Mouse (Mus musculus): Measurements from ENCODE around the gene Gm17078.
"Not testable (repeated sequence)": the region's sequence is repeated elsewhere in the genome, so short reads cannot be mapped to it uniquely, and the experiment has no call there.

DNA sequence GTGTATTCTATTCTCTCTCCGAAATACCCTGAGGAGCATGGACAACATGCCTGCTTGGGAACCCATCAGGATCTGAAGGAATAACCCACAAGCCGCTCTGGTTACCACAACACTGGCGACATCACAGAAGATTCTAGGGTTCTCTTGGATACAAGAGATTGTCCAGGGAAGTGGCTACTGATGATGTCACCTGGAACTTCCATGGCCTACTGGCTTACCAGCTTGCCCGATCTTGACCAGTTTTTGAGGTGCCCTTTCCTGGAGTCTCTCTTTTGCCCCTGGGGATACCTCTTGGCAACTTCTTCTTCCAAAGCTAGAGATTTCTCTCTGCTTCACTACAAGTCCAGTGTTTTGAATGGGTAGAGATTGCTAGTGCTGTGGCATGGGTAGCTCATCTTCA, 19.1 kb downstream of the Gm17078 start, which contains the start of gene Gm17174:
- not testable (repeated sequence) for TF ChIP-seq CTCF (IDR thresholded peaks at IDR 0.05; ENCODE audit: control insufficient read depth, insufficient read depth, low read length); POLR2A (IDR thresholded peaks at IDR 0.05; ENCODE audit: borderline replicate concordance, control insufficient read depth, low read depth, low read length)
